Mouse (Mus musculus): ENCODE measurements at regions not wholly inside any gene's neighbourhood (a gene's known extent, or its start where the extent isn't known, plus 50 kb on each side); places are given as distances from the start of the nearest gene placed in this dataset.

DNA sequence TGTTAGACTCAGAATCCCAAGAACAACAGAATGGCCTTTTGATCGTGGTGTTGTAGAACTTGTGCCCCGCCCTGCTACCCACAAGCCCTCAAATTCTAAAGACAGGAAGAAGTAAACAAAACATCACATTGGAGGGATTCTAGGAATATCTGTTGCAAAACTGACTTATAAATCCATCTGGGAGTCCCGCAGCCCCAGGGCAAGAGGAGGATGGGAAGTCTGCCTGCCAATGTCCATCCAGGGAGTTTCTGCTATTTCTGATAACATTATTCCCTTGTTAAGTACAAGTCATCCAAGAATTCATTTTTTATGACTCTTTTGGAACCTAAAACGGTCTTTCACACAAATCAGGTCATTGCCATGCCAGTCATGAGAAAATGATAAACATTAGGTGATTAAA, 164.5 kb upstream of the Tbx18 start:
- TF ChIP-seq POLR2A (IDR thresholded peaks at IDR 0.05; ENCODE audit: control insufficient read depth in 1 of 2, insufficient read depth in 1 of 2, low read depth in 1 of 2, low read length in 2 of 2, poor library complexity in 1 of 2) (no peak), CTCF (IDR thresholded peaks at IDR 0.05 in 2 of 3, conservative IDR thresholded peaks at IDR 0.05 in 1 of 3; ENCODE audit: control insufficient read depth in 1 of 3, insufficient read depth in 1 of 3, low read depth in 2 of 3, low read length in 3 of 3, poor library complexity in 1 of 3, severe bottlenecking in 1 of 3) (no peak), ZMIZ1 (IDR thresholded peaks at IDR 0.05; ENCODE audit: low read depth, low read length) (no peak), KAT2A (conservative IDR thresholded peaks at IDR 0.05; ENCODE audit: low read depth, low read length) (no peak), USF2 (IDR thresholded peaks at IDR 0.05; ENCODE audit: borderline replicate concordance in 1 of 2, insufficient read depth in 1 of 2, low read depth in 1 of 2, low read length in 2 of 2) (no peak), ETS1 (IDR thresholded peaks at IDR 0.05; ENCODE audit: low read depth, low read length) (no peak), GATA1 (IDR thresholded peaks at IDR 0.05; ENCODE audit: low read depth, low read length) (no peak)
